Mouse (Mus musculus): ENCODE measurements at regions not wholly inside any gene's neighbourhood (a gene's known extent, or its start where the extent isn't known, plus 50 kb on each side); places are given as distances from the start of the nearest gene placed in this dataset.

DNA sequence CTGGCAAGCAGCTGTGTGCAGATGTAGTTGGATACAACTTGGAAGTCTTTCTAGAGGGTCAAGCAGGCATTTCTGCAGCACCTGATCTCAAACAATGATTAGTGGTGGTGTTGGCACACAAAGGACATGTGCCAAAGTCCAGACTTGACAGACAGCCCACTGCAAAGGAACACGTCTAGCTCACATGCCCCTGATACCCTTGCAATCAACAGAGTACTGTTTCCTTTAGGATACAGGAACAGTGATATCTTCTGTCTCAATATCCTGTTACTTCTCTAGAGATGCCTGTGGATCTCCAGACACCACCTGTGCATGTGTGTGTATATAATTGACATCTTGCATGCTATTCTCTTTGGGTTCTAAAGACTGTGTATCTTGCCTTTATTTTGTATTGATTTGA is 267.8 kb downstream of the Adra2a start:
- TF ChIP-seq UBTF (IDR thresholded peaks at IDR 0.05; ENCODE audit: borderline replicate concordance, insufficient read depth, low read depth, low read length) (no peak), CTCF (IDR thresholded peaks at IDR 0.05 in 2 of 3, conservative IDR thresholded peaks at IDR 0.05 in 1 of 3; ENCODE audit: control insufficient read depth in 1 of 3, insufficient read depth in 1 of 3, low read depth in 2 of 3, low read length in 3 of 3, poor library complexity in 1 of 3, severe bottlenecking in 1 of 3) (no peak), JUND (IDR thresholded peaks at IDR 0.05; ENCODE audit: low read depth, low read length) (no peak), USF1 (IDR thresholded peaks at IDR 0.05; ENCODE audit: low read depth, low read length) (no peak), MAZ (IDR thresholded peaks at IDR 0.05; ENCODE audit: low read depth, low read length) (no peak), TAL1 (IDR thresholded peaks at IDR 0.05; ENCODE audit: low read length) (no peak), POLR2A (IDR thresholded peaks at IDR 0.05; ENCODE audit: control insufficient read depth in 1 of 2, insufficient read depth in 1 of 2, low read depth in 1 of 2, low read length in 2 of 2, poor library complexity in 1 of 2) (no peak), NRF1 (IDR thresholded peaks at IDR 0.05; ENCODE audit: insufficient read depth, low read depth, low read length, poor library complexity, severe bottlenecking) (no peak), RAD21 (IDR thresholded peaks at IDR 0.05; ENCODE audit: low read depth, low read length) (no peak), ZKSCAN1 (IDR thresholded peaks at IDR 0.05; ENCODE audit: low read depth, low read length) (no peak), MAX (IDR thresholded peaks at IDR 0.05; ENCODE audit: low read length) (no peak), EP300 (IDR thresholded peaks at IDR 0.05; ENCODE audit: low read depth in 1 of 2, low read length in 2 of 2) (no peak), TCF12 (IDR thresholded peaks at IDR 0.05; ENCODE audit: low read depth, low read length) (no peak)

All from MEL (cell line).